Mouse (Mus musculus) left cerebral cortex, adult 6 months (tissue): Measurements from ENCODE around the gene Slc2a5. TPM values are rescaled to one million over a fixed set of nuclear protein-coding genes. Genes with fewer than 3 reads are reported as not detected.

Experiments used
- long read RNA-seq, 2 experiments: library from polyadenylated mRNA; unstranded; transcript quantifications; one replicate each; pipeline ENCODE4 v2.0.0; 2019 to 2020
- polyA plus RNA-seq: library from polyadenylated mRNA; unstranded; fragments of <200 nt; fragmentation: Nextera tagmentation; gene quantifications from 2 replicates; pipeline ENCODE4 v1.2.3, GENCODE M21; 2021

The Slc2a5 gene
- polyA plus RNA-seq: 6.1 and 8.7 TPM in 2 replicates
- long read RNA-seq, experiment 1, partial matches to known transcripts: 25 of 27 reads
- long read RNA-seq, experiment 1, other reads (novel, unspliced or antisense): 2 of 27 reads
- long read RNA-seq, experiment 2, partial matches to known transcripts: 12 of 12 reads
- long read RNA-seq, experiment 2, other reads (novel, unspliced or antisense): 0 of 12 reads

GRCm38 (mm10) chr4:150119055-150119454 is at the start of gene Slc2a5:
Gene Slc2a5 (plus strand): TSS chr4:150119283.

GRCm38 (mm10) chr4:150087161-150087889 is 31.8 kb upstream of the Slc2a5 start, which contains the start of gene Gpr157:
Gene Gpr157 (plus strand): TSS chr4:150087365.

Other genes starting within 250 kb of the Slc2a5 start
- 10.6 and 11.2 TPM in 2 replicates for gene Spsb1, start 164.2 kb upstream of the Slc2a5 start, polyA plus RNA-seq
- gene H6pd, start 110.3 kb upstream of the Slc2a5 start, polyA plus RNA-seq: 1.2 and 2.7 TPM in 2 replicates
- gene Gpr157, start 31.9 kb upstream of the Slc2a5 start, polyA plus RNA-seq: 0.29 and 0.43 TPM in 2 replicates
- not detected in 2 replicates for gene Slc2a7, start 29.7 kb downstream of the Slc2a5 start, polyA plus RNA-seq
- not detected in 2 replicates for gene Car6, start 82.0 kb downstream of the Slc2a5 start, polyA plus RNA-seq
- 853 and 1,023 TPM in 2 replicates for gene Eno1, start 117.4 kb downstream of the Slc2a5 start, polyA plus RNA-seq
- 15.0 and 35.9 TPM in 2 replicates for gene Rere, start 162.4 kb downstream of the Slc2a5 start, polyA plus RNA-seq